Comparison of ENCODE assay signal across 9 mouse cellular contexts in the genomic region with DNA sequence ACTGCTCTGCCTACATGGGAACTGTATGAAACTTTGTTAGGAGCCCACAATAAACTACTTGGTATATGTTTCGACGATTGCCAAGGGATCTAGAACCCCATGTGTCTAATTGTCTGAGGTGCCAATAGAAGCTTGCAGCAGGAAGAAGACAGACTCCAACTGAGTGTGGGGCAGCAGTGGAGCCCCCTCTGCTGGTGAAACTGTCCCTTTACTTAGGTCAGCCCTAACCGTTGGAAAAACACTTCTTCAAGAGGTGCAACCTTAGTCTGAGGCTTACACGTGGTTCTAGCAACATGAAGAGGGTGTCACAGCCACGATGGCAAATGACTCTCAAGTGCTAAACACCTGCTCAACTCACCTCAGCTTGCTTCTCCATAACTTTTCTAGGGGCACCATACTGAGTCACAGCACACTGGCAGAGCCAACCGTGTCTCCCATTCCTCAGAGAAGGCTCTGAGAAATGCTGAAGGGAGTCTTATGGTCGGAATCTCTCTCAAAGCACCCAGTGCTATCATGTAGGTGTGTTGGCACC. TPM values are rescaled to one million over a fixed set of nuclear protein-coding genes. Genes with fewer than 3 reads are reported as not detected.
DNase-seq lines count a peak whose midpoint lies in the region; ATAC-seq and TF ChIP-seq lines count a peak whose summit lies in the region.
"Had no signal": no experiment of that assay in that cellular context is flagged by ENCODE, and none has a peak within 500 bp of the region (broad histone marks: within the 10 kb centered on the region; RNA-seq: fewer than 3 reads in every experiment).

No protein-coding gene starts in this region.

- 0 out of 2 replicates have a peak, but pooled peaks have one; percentile 15 for ATAC-seq in cerebellum, adult (ENCODE audit: insufficient number of reproducible peaks, low FRiP score, low TSS enrichment)
- no peak for ATAC-seq in liver, embryonic 14.5 days (ENCODE audit: insufficient read depth)
- no peak for ATAC-seq in liver, embryonic 11.5 days (replicated peaks; ENCODE audit: low FRiP score)
- no peak for ATAC-seq in monocyte, adult 5-6 weeks (replicated peaks; ENCODE audit: insufficient number of reproducible peaks, low FRiP score, low TSS enrichment, poor library complexity, severe bottlenecking)

- H3K27ac ChIP-seq in liver, embryonic 14.5 days = no peak overlapping the region
- no peak overlapping the region for H3K27ac ChIP-seq in liver, embryonic 11.5 days (ENCODE audit: low read depth, low read length)
- no peak overlapping the region for H3K27ac ChIP-seq in bone marrow, adult 2 months (ENCODE audit: control insufficient read depth, insufficient read depth, low read depth, low read length, poor library complexity)

- 37% methylated on average over 7 of the region's 7 CpGs for WGBS in liver, embryonic 14.5 days (ENCODE audit: insufficient replicate concordance)
- WGBS in liver, embryonic 11.5 days = 56% methylated on average over 7 of the region's 7 CpGs
- 49% methylated on average over 7 of the region's 7 CpGs for WGBS in bone marrow, adult 2 months

- no peak for TF ChIP-seq POLR2A in bone marrow, adult 2 months (IDR thresholded peaks at IDR 0.05; ENCODE audit: borderline replicate concordance, control insufficient read depth, low read depth, low read length)

- H3K36me3 ChIP-seq in liver, embryonic 14.5 days (replicated peaks; ENCODE audit: control insufficient read depth, insufficient read depth, low read depth) = no peaks in the 10 kb centered on the region
- no peaks in the 10 kb centered on the region for H3K36me3 ChIP-seq in liver, embryonic 11.5 days (ENCODE audit: control insufficient read depth, insufficient read depth, low read length)

- no peaks in the 10 kb centered on the region for H3K27me3 ChIP-seq in liver, embryonic 14.5 days (ENCODE audit: control insufficient read depth, insufficient read depth, low read length)
- no peaks in the 10 kb centered on the region for H3K27me3 ChIP-seq in liver, embryonic 11.5 days (replicated peaks; ENCODE audit: control insufficient read depth, insufficient read depth, low read length)

- H3K4me2 ChIP-seq in liver, embryonic 14.5 days (ENCODE audit: low read depth) = no peak overlapping the region
- H3K4me2 ChIP-seq in liver, embryonic 11.5 days = no peak overlapping the region

- H3K4me1 ChIP-seq in liver, embryonic 14.5 days (replicated peaks; ENCODE audit: control insufficient read depth in 2 of 2, insufficient read depth in 2 of 2, low read length in 1 of 2) = no peaks in the 10 kb centered on the region
- no peaks in the 10 kb centered on the region for H3K4me1 ChIP-seq in liver, embryonic 11.5 days (replicated peaks; ENCODE audit: control insufficient read depth, insufficient read depth, low read length)
- H3K4me1 ChIP-seq in bone marrow, adult 2 months (ENCODE audit: control insufficient read depth, insufficient read depth, low read length) = no peaks in the 10 kb centered on the region

- H3K9me3 ChIP-seq in liver, embryonic 14.5 days (ENCODE audit: control insufficient read depth, low read length) = no peaks in the 10 kb centered on the region
- no peaks in the 10 kb centered on the region for H3K9me3 ChIP-seq in liver, embryonic 11.5 days (ENCODE audit: control insufficient read depth, low read length)

- TF ChIP-seq CTCF in liver, embryonic 14.5 days (IDR thresholded peaks at IDR 0.05; ENCODE audit: low read depth) = peak; percentile 37; the same call in 1 of the 2 replicates
- peak; percentile 42; the same call in 1 of the 2 replicates for TF ChIP-seq CTCF in bone marrow, adult 2 months (IDR thresholded peaks at IDR 0.05; ENCODE audit: control insufficient read depth, insufficient read depth, low read length)

- no peak overlapping the region for H3K4me3 ChIP-seq in liver, embryonic 14.5 days (ENCODE audit: insufficient read depth in 1 of 2, low read depth in 2 of 2, low read length in 2 of 2)
- no peak overlapping the region for H3K4me3 ChIP-seq in liver, embryonic 11.5 days (ENCODE audit: low read depth, low read length)
- H3K4me3 ChIP-seq in bone marrow, adult 2 months (replicated peaks; ENCODE audit: control insufficient read depth, low read depth, low read length) = no peak overlapping the region

- no peak overlapping the region for H3K9ac ChIP-seq in liver, embryonic 14.5 days (replicated peaks)
- H3K9ac ChIP-seq in liver, embryonic 11.5 days (ENCODE audit: low read depth, low read length) = no peak overlapping the region

- DNase-seq in cerebellum, adult 11-12 months = no peak
- no peak for DNase-seq in liver, embryonic 14.5 days (ENCODE audit: low read depth in 3 of 3, low spot score in 3 of 3)
- no peak for DNase-seq in liver, embryonic 11.5 days (ENCODE audit: low spot score)
- peak; percentile 51 to 56 for DNase-seq in kidney, postnatal 25 days
- DNase-seq in thymus, postnatal 10 days (ENCODE audit: low spot score in 2 of 2) = peak; percentile 20 to 69

- TF ChIP-seq EP300 in liver, embryonic 14.5 days (IDR thresholded peaks at IDR 0.05; ENCODE audit: low read depth) = no peak

RNA-seq across cellular contexts. Expression of a gene that starts 17.3 kb away (rescaled TPM):
- polyA plus RNA-seq in liver, embryonic 14.5 days (2012; rRNA removed) = 0.01 TPM in 1 of 2 replicates, not detected in the other
- 0.04 TPM in 1 of 2 replicates, not detected in the other for polyA plus RNA-seq in liver, embryonic 14.5 days (2014; fragmentation: Nextera tagmentation; extraction: Ambion mirVana)
- 0.27 and 0.53 TPM in 2 replicates for polyA plus RNA-seq in liver, embryonic 11.5 days (2014; fragmentation: Nextera tagmentation; extraction: Ambion mirVana)
- polyA plus RNA-seq in bone marrow, adult 2 months (2011; ENCODE audit: insufficient read depth, insufficient read length, low replicate concordance, missing spikeins) = not detected in 2 replicates
- not detected in 3 replicates for total RNA-seq in monocyte, adult 5-6 weeks (2017)
- total RNA-seq: gastrocnemius, postnatal 4 days had no signal

RNA-seq across cellular contexts. Expression of a gene that starts 50.5 kb away (rescaled TPM):
- polyA plus RNA-seq in liver, embryonic 14.5 days (2012; rRNA removed) = 1.8 and 3.3 TPM in 2 replicates
- 3.5 and 5.8 TPM in 2 replicates for polyA plus RNA-seq in liver, embryonic 14.5 days (2014; fragmentation: Nextera tagmentation; extraction: Ambion mirVana)
- 13.6 and 15.1 TPM in 2 replicates for polyA plus RNA-seq in liver, embryonic 11.5 days (2014; fragmentation: Nextera tagmentation; extraction: Ambion mirVana)
- polyA plus RNA-seq in bone marrow, adult 2 months (2011; ENCODE audit: insufficient read depth, insufficient read length, low replicate concordance, missing spikeins) = 4.5 and 8.0 TPM in 2 replicates
- total RNA-seq in monocyte, adult 5-6 weeks (2017) = 22.8 to 30.2 TPM (median 29.5 TPM) in 3 replicates

Comparison
In these comparisons a context has a peak if more than half of its experiments do, and no peak if none do; other contexts are left out.
1. DNase-seq: peak in kidney, postnatal 25 days (2 of 2) and thymus, postnatal 10 days (2 of 2); none in cerebellum, adult 11-12 months (single experiment), liver, embryonic 14.5 days (0 of 3) and liver, embryonic 11.5 days (single experiment).